14 mouse cellular contexts compared by ENCODE assay signal in the genomic region with DNA sequence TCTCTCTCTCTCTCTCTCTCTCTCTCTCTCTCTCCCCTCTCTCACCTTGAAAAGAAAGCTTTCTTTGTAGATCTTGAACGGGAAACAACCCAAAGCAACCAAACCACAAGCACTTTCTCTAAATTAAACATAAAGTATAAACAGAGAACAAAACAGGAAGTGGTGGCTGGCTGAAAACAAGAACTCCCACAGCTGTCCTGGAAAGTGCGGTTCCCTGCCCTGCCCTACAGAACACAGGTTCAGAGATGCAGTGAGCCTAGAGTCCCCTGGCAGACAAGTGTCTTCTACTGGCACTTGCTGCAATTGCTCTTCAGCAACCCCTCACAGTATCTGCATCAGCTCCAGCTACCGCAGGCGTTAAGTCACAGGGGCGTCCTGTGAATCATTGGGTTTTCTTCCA. TPM values are rescaled to one million over a fixed set of nuclear protein-coding genes. Genes with fewer than 3 reads are reported as not detected.
DNase-seq lines count a peak whose midpoint lies in the region; ATAC-seq and TF ChIP-seq lines count a peak whose summit lies in the region.
"Had no signal": no experiment of that assay in that cellular context is flagged by ENCODE, and none has a peak within 500 bp of the region (broad histone marks: within the 10 kb centered on the region; RNA-seq: fewer than 3 reads in every experiment).

No protein-coding gene starts in this region.

- 57% methylated on average over 5 of the region's 5 CpGs for WGBS in lung, postnatal 0 days
- 66% methylated on average over 5 of the region's 5 CpGs for WGBS in intestine, postnatal 0 days
- WGBS in midbrain, postnatal 0 days: 82% methylated on average over 5 of the region's 5 CpGs

- no peak overlapping the region for H3K27ac ChIP-seq in lung, postnatal 0 days (ENCODE audit: low read length)
- no peak overlapping the region for H3K27ac ChIP-seq in intestine, postnatal 0 days (ENCODE audit: low read depth, low read length)
- H3K27ac ChIP-seq in midbrain, postnatal 0 days (ENCODE audit: low read depth, low read length): no peak overlapping the region
- H3K27ac ChIP-seq: embryonic facial prominence, embryonic 13.5 days; liver, embryonic 14.5 days; stomach, postnatal 0 days had no signal

- H3K4me1 ChIP-seq in lung, postnatal 0 days (ENCODE audit: insufficient read depth, low read depth, low read length): no peaks in the 10 kb centered on the region
- H3K4me1 ChIP-seq in intestine, postnatal 0 days (replicated peaks; ENCODE audit: control insufficient read depth, insufficient read depth, low read length): peaks cover 6% of the 10 kb centered on the region; the same call in 1 of the 2 replicates
- H3K4me1 ChIP-seq in midbrain, postnatal 0 days (ENCODE audit: insufficient read depth, low read length): no peaks in the 10 kb centered on the region
- H3K4me1 ChIP-seq: embryonic facial prominence, embryonic 13.5 days had no signal

- no peak for TF ChIP-seq CTCF in lung, postnatal 0 days (IDR thresholded peaks at IDR 0.05)
- no peak for TF ChIP-seq CTCF in intestine, postnatal 0 days (IDR thresholded peaks at IDR 0.05; ENCODE audit: low read depth)
- no peak for TF ChIP-seq CTCF in midbrain, postnatal 0 days (IDR thresholded peaks at IDR 0.05)

- H3K36me3 ChIP-seq in lung, postnatal 0 days (ENCODE audit: insufficient read depth, low read length): no peaks in the 10 kb centered on the region
- no peaks in the 10 kb centered on the region for H3K36me3 ChIP-seq in intestine, postnatal 0 days (ENCODE audit: control insufficient read depth, insufficient read depth)
- no peaks in the 10 kb centered on the region for H3K36me3 ChIP-seq in midbrain, postnatal 0 days (ENCODE audit: insufficient read depth, low read length)
- H3K36me3 ChIP-seq: embryonic facial prominence, embryonic 13.5 days had no signal

- no peak overlapping the region for H3K9ac ChIP-seq in lung, postnatal 0 days (replicated peaks; ENCODE audit: low read depth)
- H3K9ac ChIP-seq in intestine, postnatal 0 days (ENCODE audit: low read depth, low read length): no peak overlapping the region
- no peak overlapping the region for H3K9ac ChIP-seq in midbrain, postnatal 0 days (replicated peaks; ENCODE audit: low read length, poor library complexity, severe bottlenecking)
- H3K9ac ChIP-seq: embryonic facial prominence, embryonic 13.5 days; liver, embryonic 14.5 days had no signal

- DNase-seq in 416B (ENCODE audit: low read depth): peak; percentile 34
- peak; percentile 90 for DNase-seq in CD4-positive, CD25-positive, alpha-beta regulatory T cell, adult 2 months (ENCODE audit: low read depth, low spot score)
- peak; percentile 50 for DNase-seq in lung, postnatal 0 days (ENCODE audit: low spot score)
- peak; percentile 51 for DNase-seq in skeletal muscle tissue, adult 2 months (ENCODE audit: low read depth, low spot score)
- no peak for DNase-seq in testis, postnatal 14 days (ENCODE audit: low spot score)
- no peak for DNase-seq in midbrain, postnatal 0 days (ENCODE audit: low spot score)
- no peak for DNase-seq in adrenal gland, postnatal 10 days
- DNase-seq: cerebellum, adult 9-10 months; kidney, adult 9 months; right cerebral cortex, adult 18-20 months had no signal

- H3K4me3 ChIP-seq in lung, postnatal 0 days (ENCODE audit: low read depth, low read length): no peak overlapping the region
- H3K4me3 ChIP-seq in intestine, postnatal 0 days (ENCODE audit: low read depth, low read length): no peak overlapping the region
- no peak overlapping the region for H3K4me3 ChIP-seq in midbrain, postnatal 0 days (ENCODE audit: low read depth, low read length)
- H3K4me3 ChIP-seq: embryonic facial prominence, embryonic 13.5 days had no signal

- no peak for TF ChIP-seq EP300 in lung, postnatal 0 days (IDR thresholded peaks at IDR 0.05)

- no peaks in the 10 kb centered on the region for H3K27me3 ChIP-seq in lung, postnatal 0 days (replicated peaks; ENCODE audit: insufficient read depth, low read length)
- H3K27me3 ChIP-seq in intestine, postnatal 0 days (replicated peaks; ENCODE audit: control insufficient read depth, insufficient read depth, low read length): no peaks in the 10 kb centered on the region
- H3K27me3 ChIP-seq in midbrain, postnatal 0 days (ENCODE audit: insufficient read depth, low read length): no peaks in the 10 kb centered on the region
- H3K27me3 ChIP-seq: embryonic facial prominence, embryonic 13.5 days had no signal

- no peaks in the 10 kb centered on the region for H3K9me3 ChIP-seq in lung, postnatal 0 days (ENCODE audit: low read length)
- H3K9me3 ChIP-seq in intestine, postnatal 0 days (ENCODE audit: control insufficient read depth): no peaks in the 10 kb centered on the region
- H3K9me3 ChIP-seq in midbrain, postnatal 0 days (ENCODE audit: low read length): no peaks in the 10 kb centered on the region
- H3K9me3 ChIP-seq: embryonic facial prominence, embryonic 13.5 days had no signal

- no peak for ATAC-seq in lung, postnatal 0 days
- ATAC-seq in intestine, postnatal 0 days: no peak
- ATAC-seq in midbrain, postnatal 0 days (ENCODE audit: low FRiP score): no peak

- no peak overlapping the region for H3K4me2 ChIP-seq in lung, postnatal 0 days (replicated peaks; ENCODE audit: low read depth, low read length)
- H3K4me2 ChIP-seq in intestine, postnatal 0 days (replicated peaks; ENCODE audit: low read depth): no peak overlapping the region
- no peak overlapping the region for H3K4me2 ChIP-seq in midbrain, postnatal 0 days (ENCODE audit: low read depth, low read length, poor library complexity, severe bottlenecking)
- H3K4me2 ChIP-seq: embryonic facial prominence, embryonic 13.5 days had no signal

RNA-seq across cellular contexts. Expression of gene Scml4, which starts 37.5 kb away (rescaled TPM):
- 0.10 and 0.13 TPM in 2 replicates for polyA plus RNA-seq in lung, postnatal 0 days (2015; fragmentation: Nextera tagmentation; extraction: Ambion mirVana)
- 13.0 and 13.7 TPM in 2 replicates for polyA plus RNA-seq in intestine, postnatal 0 days (2015; fragmentation: Nextera tagmentation; extraction: Ambion mirVana)
- 53.8 and 57.1 TPM in 2 replicates for total RNA-seq in midbrain, postnatal 0 days (2014; rRNA removed)
- 11.4 and 12.9 TPM in 2 replicates for polyA plus RNA-seq in midbrain, postnatal 0 days (2015; fragmentation: Nextera tagmentation; extraction: Ambion mirVana)
- total RNA-seq in adrenal gland, postnatal 10 days (2021): 1 to 10 TPM; 4.0 to 6.4 TPM

Comparison
In these comparisons a context has a peak if more than half of its experiments do, and no peak if none do; other contexts are left out.
1. DNase-seq: peak in 416B (single experiment), CD4-positive, CD25-positive, alpha-beta regulatory T cell, adult 2 months (single experiment), lung, postnatal 0 days (single experiment) and skeletal muscle tissue, adult 2 months (single experiment); none in testis, postnatal 14 days (single experiment), midbrain, postnatal 0 days (single experiment) and adrenal gland, postnatal 10 days (single experiment).
2. RNA of gene Scml4, which starts 37.5 kb away (polyA plus RNA-seq): 13.0 to 13.7 TPM in intestine, postnatal 0 days and 11.4 to 12.9 TPM in midbrain, postnatal 0 days; 0.10 to 0.13 TPM in lung, postnatal 0 days; every median in the first group is over 10 times any median in the second.